Mouse (Mus musculus): ENCODE measurements at regions not wholly inside any gene's neighbourhood (a gene's known extent, or its start where the extent isn't known, plus 50 kb on each side); places are given as distances from the start of the nearest gene placed in this dataset.
"Not testable (repeated sequence)": the region's sequence is repeated elsewhere in the genome, so short reads cannot be mapped to it uniquely, and the experiment has no call there.

GRCm38 (mm10) chr1:8097046-8097445, 3289.4 kb downstream of the Gm37988 start:
- DNase-seq (ENCODE audit: low spot score in 2 of 2): no peak

GRCm38 (mm10) chr1:8123021-8123420, 3290.9 kb upstream of the A830018L16Rik start:
- DNase-seq (ENCODE audit: low spot score in 2 of 2): peak in 1 of 2 experiments; percentile 25

- DNase-seq (ENCODE audit: low spot score in 2 of 2): not testable (repeated sequence)
Observed at GRCm38 (mm10) chr1:8134434-8135433, 3279.2 kb upstream of the A830018L16Rik start.

- no peak for DNase-seq (ENCODE audit: low spot score in 2 of 2)
Observed at GRCm38 (mm10) chr1:8142583-8142982, 3271.3 kb upstream of the A830018L16Rik start.

GRCm38 (mm10) chr1:8173196-8173595, 3240.7 kb upstream of the A830018L16Rik start:
- no peak for DNase-seq (ENCODE audit: low spot score in 2 of 2)
